15 mouse cellular contexts compared by ENCODE assay signal in genomic region chr11:17468431-17469165, GRCm38 (mm10).
A peak's percentile ranks its signal among the peaks of the same experiment; 100 is the strongest.
DNase-seq lines count a peak whose midpoint lies in the region; ATAC-seq and TF ChIP-seq lines count a peak whose summit lies in the region.
"Had no signal": no experiment of that assay in that cellular context is flagged by ENCODE, and none has a peak within 500 bp of the region (broad histone marks: within the 10 kb centered on the region; RNA-seq: fewer than 3 reads in every experiment).

No protein-coding gene starts in this region.

- no peaks in the 10 kb centered on the region for H3K4me1 ChIP-seq in heart, embryonic 11.5 days (ENCODE audit: control insufficient read depth, insufficient read depth, low read length)
- H3K4me1 ChIP-seq in heart, embryonic 13.5 days = peaks cover 5% of the 10 kb centered on the region; the same call in 1 of the 2 replicates
- no peaks in the 10 kb centered on the region for H3K4me1 ChIP-seq in olfactory bulb, adult 2 months (ENCODE audit: control insufficient read depth, insufficient read depth, low read length)
- H3K4me1 ChIP-seq: limb, embryonic 13.5 days; midbrain, embryonic 10.5 days; neural tube, embryonic 13.5 days had no signal

- no peak for ATAC-seq in heart, embryonic 11.5 days (replicated peaks; ENCODE audit: insufficient number of reproducible peaks, low FRiP score, low TSS enrichment)
- ATAC-seq in heart, embryonic 13.5 days (ENCODE audit: extremely low read depth, insufficient number of reproducible peaks, low FRiP score, low TSS enrichment) = no peak
- ATAC-seq: hindbrain, postnatal 0 days had no signal

- no peak overlapping the region for H3K27ac ChIP-seq in heart, embryonic 11.5 days (ENCODE audit: low read depth, low read length)
- H3K27ac ChIP-seq in heart, embryonic 13.5 days (replicated peaks) = peak overlapping the region; percentile 48; the same call in 1 of the 2 replicates
- 0 out of 2 replicates have a peak overlapping the region, but pooled peaks have one; percentile 21 for H3K27ac ChIP-seq in olfactory bulb, adult 2 months (ENCODE audit: insufficient read depth, low read depth, low read length)
- H3K27ac ChIP-seq: hindbrain, postnatal 0 days; limb, embryonic 13.5 days; midbrain, embryonic 10.5 days; neural tube, embryonic 13.5 days had no signal

- no peak overlapping the region for H3K4me2 ChIP-seq in heart, embryonic 11.5 days
- H3K4me2 ChIP-seq in heart, embryonic 13.5 days = no peak overlapping the region
- H3K4me2 ChIP-seq: limb, embryonic 13.5 days; neural tube, embryonic 13.5 days had no signal

- WGBS in heart, embryonic 11.5 days (ENCODE audit: insufficient replicate concordance) = 78% methylated on average over 2 of the region's 2 CpGs
- 61% methylated on average over 2 of the region's 2 CpGs for WGBS in heart, embryonic 13.5 days
- 70% methylated on average over 2 of the region's 2 CpGs for WGBS in olfactory bulb, adult 2 months

- no peaks in the 10 kb centered on the region for H3K27me3 ChIP-seq in heart, embryonic 11.5 days (ENCODE audit: control insufficient read depth, insufficient read depth, low read length)
- no peaks in the 10 kb centered on the region for H3K27me3 ChIP-seq in heart, embryonic 13.5 days (replicated peaks)
- H3K27me3 ChIP-seq: neural tube, embryonic 13.5 days had no signal

- DNase-seq in heart, adult 18-20 months = peak; percentile 15 to 35
- peak; percentile 40 for DNase-seq in urinary bladder, postnatal 14 days (ENCODE audit: low spot score)
- DNase-seq in urinary bladder, postnatal 36 days (ENCODE audit: low spot score in 2 of 2) = no peak
- DNase-seq in thymus, postnatal 36 days = no peak
- no peak for DNase-seq in c-Kit-positive CD71-positive TER-119-positive erythroid progenitor cells, embryonic 14.5 days (ENCODE audit: low spot score)
- DNase-seq: cerebellum, postnatal 14 days; layer of hippocampus, adult 9-11 months; right cerebral cortex, postnatal 4 days had no signal

- TF ChIP-seq POLR2A in olfactory bulb, adult 2 months (IDR thresholded peaks at IDR 0.05; ENCODE audit: insufficient read depth, low read depth, low read length) = no peak

- H3K9ac ChIP-seq in heart, embryonic 11.5 days (ENCODE audit: low read depth, low read length) = no peak overlapping the region
- no peak overlapping the region for H3K9ac ChIP-seq in heart, embryonic 13.5 days
- H3K9ac ChIP-seq: limb, embryonic 13.5 days; neural tube, embryonic 13.5 days had no signal

- no peak for TF ChIP-seq CTCF in olfactory bulb, adult 2 months (IDR thresholded peaks at IDR 0.05; ENCODE audit: insufficient read depth, low read depth, low read length)

- no peak overlapping the region for H3K4me3 ChIP-seq in heart, embryonic 11.5 days (ENCODE audit: low read depth, low read length)
- no peak overlapping the region for H3K4me3 ChIP-seq in heart, embryonic 13.5 days
- no peak overlapping the region for H3K4me3 ChIP-seq in olfactory bulb, adult 2 months (ENCODE audit: insufficient read depth, low read depth, low read length)
- H3K4me3 ChIP-seq: limb, embryonic 13.5 days; midbrain, embryonic 10.5 days; neural tube, embryonic 13.5 days had no signal

- no peaks in the 10 kb centered on the region for H3K9me3 ChIP-seq in heart, embryonic 11.5 days (replicated peaks; ENCODE audit: control insufficient read depth, low read length)
- no peaks in the 10 kb centered on the region for H3K9me3 ChIP-seq in heart, embryonic 13.5 days
- H3K9me3 ChIP-seq: limb, embryonic 13.5 days; midbrain, embryonic 10.5 days; neural tube, embryonic 13.5 days had no signal

- H3K36me3 ChIP-seq in heart, embryonic 11.5 days (ENCODE audit: control insufficient read depth, insufficient read depth, low read length) = no peaks in the 10 kb centered on the region
- no peaks in the 10 kb centered on the region for H3K36me3 ChIP-seq in heart, embryonic 13.5 days
- H3K36me3 ChIP-seq: limb, embryonic 13.5 days; midbrain, embryonic 10.5 days; neural tube, embryonic 13.5 days had no signal

Comparison
In these comparisons a context has a peak if more than half of its experiments do, and no peak if none do; other contexts are left out.
1. DNase-seq: peak in heart, adult 18-20 months (2 of 2) and urinary bladder, postnatal 14 days (single experiment); none in urinary bladder, postnatal 36 days (0 of 2), thymus, postnatal 36 days (0 of 2) and c-Kit-positive CD71-positive TER-119-positive erythroid progenitor cells, embryonic 14.5 days (single experiment).